Mouse (Mus musculus) brain, embryonic 14.5 days (tissue): ENCODE measurements around the gene Rab26.

Experiments used
- CTCF ChIP-seq: fragments of 200-500 bp; IDR thresholded peaks from 2 replicates; pipeline ENCODE4 v1.5.1; 2012; ENCODE audit warnings: inconsistent platforms, mild to moderate bottlenecking, moderate library complexity, borderline replicate concordance; ENCODE audit not compliant: insufficient read depth, insufficient read length; ENCODE audit errors: extremely low read depth
- POLR2A ChIP-seq: fragments of 200-500 bp; IDR thresholded peaks from 2 replicates; pipeline ENCODE4 v1.6.1; 2012; ENCODE audit warnings: mild to moderate bottlenecking, inconsistent platforms, borderline replicate concordance; ENCODE audit not compliant: poor library complexity, insufficient read depth, insufficient read length, severe bottlenecking; ENCODE audit errors: extremely low read depth

GRCm38 (mm10) chr17:24572651-24573245 lies 38.7 kb upstream of the Rab26 start:
- TF ChIP-seq POLR2A: no peak
- TF ChIP-seq CTCF: no peak
